Mouse (Mus musculus): Measurements from ENCODE around the gene Akr7a5. TPM values are rescaled to one million over a fixed set of nuclear protein-coding genes. Genes with fewer than 3 reads are reported as not detected.

The Akr7a5 gene
- total RNA-seq (2023; ENCODE audit: inconsistent age) = 23.2 to 30.1 TPM (median 24.2 TPM) in 4 replicates

DNA sequence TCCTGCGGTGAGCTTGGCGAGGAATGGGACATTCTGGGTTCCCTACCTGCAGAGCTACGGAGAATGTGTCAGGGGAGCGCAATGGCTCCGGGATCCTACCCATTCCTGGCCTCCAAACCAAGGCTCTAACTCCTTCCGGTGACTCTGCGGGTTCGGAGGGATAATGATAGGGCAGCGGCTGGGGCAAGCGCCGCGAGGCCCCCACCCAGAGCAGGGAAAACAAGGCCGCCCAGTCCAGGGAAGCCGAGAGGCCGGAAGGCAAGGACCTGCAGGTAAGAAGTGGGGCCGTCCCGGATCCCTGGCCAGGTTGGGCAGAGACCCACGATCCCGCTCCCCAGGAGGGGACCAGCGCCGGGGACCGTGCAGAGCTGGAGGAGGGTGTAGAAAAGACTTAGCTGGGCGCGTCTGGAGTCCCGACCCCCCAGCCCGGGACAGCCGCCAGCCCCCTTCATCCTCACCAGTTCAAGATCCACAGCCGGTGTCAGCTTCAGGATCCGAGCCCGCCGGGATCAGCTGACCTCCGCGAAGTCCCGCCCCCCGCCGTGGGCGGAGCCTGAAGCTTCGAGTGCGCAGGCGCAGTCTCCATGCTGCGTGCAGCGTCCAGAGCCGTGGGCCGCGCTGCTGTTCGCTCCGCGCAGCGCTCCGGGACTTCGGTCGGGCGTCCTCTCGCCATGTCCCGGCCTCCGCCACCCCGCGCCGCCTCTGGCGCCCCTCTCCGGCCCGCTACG lies at the start of gene Akr7a5, which contains the start of gene Pqlc2:
Gene Akr7a5, plus strand, starts transcription at position 574 of the 728 bp plus-strand sequence.
Gene Pqlc2, minus strand, starts transcription at position 538 of the 728 bp plus-strand sequence.

DNA sequence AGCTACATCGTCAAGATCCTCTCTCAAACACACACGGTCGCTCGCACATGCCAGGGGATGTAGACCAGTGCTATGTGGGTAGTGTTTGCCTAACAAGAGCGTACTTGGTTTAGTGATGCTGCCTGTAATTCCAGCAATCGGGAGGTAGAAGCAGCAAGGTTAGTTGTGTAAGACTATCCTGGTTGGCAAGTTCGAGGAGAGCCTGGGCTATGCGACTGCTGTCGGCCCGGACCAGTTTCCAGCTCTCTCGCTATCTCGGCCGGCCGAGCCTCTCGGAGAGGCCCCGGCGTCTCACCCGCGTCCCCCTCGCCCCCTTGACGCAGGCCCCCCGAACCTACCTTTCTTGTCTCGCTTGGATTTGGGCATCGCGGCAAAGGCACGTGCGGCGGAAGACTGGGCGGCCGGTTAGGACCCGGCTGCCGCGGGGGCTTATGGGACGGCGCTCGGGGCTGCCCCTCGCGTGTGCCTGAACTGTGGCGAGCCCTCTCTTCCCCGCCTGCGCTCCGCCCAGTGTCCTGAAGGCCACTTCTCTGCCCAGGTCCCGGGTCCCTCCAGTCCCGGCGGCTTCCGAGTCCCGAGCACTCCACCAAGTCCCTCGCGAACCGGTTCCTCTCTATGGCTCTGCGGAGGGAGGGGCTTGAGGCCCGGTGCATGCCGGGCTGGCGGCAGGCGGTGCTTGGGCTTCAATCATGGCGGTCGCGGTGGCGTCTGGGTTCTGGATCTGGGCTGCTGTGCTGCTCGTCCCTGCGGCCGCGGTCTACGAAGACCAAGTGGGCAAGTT lies 41.6 kb downstream of the Akr7a5 start, which contains the start of the genes Mrto4, Emc1 and Ubr4:
Gene Mrto4, minus strand, starts transcription at position 646 of the 781 bp plus-strand sequence.
Gene Emc1, plus strand, starts transcription at position 657 of the 781 bp plus-strand sequence.
Gene Ubr4, plus strand, starts transcription at position 679 of the 781 bp plus-strand sequence.

Other genes with a start within 250 kb of the Akr7a5 start
- not detected in 4 replicates for gene Htr6, start 235.2 kb upstream of the Akr7a5 start, total RNA-seq (2023; ENCODE audit: inconsistent age)
- gene Nbl1, start 217.8 kb upstream of the Akr7a5 start, total RNA-seq (2023; ENCODE audit: inconsistent age) = 0.57 to 1.2 TPM (median 0.70 TPM) in 4 replicates
- 109 to 130 TPM (median 112 TPM) in 4 replicates for gene Minos1, start 179.6 kb upstream of the Akr7a5 start, total RNA-seq (2023; ENCODE audit: inconsistent age)
- gene Capzb, start 117.8 kb upstream of the Akr7a5 start, total RNA-seq (2023; ENCODE audit: inconsistent age) = 415 to 482 TPM (median 452 TPM) in 4 replicates
- gene Pqlc2, start within 50 bp of the Akr7a5 start, total RNA-seq (2023; ENCODE audit: inconsistent age) = 28.6 to 30.6 TPM (median 29.7 TPM) in 4 replicates
- 101 to 120 TPM (median 110 TPM) in 4 replicates for gene Mrto4, start 41.8 kb downstream of the Akr7a5 start, total RNA-seq (2023; ENCODE audit: inconsistent age)
- 34.9 to 47.7 TPM (median 39.3 TPM) in 4 replicates for gene Emc1, start 41.8 kb downstream of the Akr7a5 start, total RNA-seq (2023; ENCODE audit: inconsistent age)
- gene Ubr4, start 41.9 kb downstream of the Akr7a5 start, total RNA-seq (2023; ENCODE audit: inconsistent age) = 190 to 210 TPM (median 201 TPM) in 4 replicates
- 0.77 to 2.0 TPM (median 1.2 TPM) in 4 replicates for gene Iffo2, start 219.8 kb downstream of the Akr7a5 start, total RNA-seq (2023; ENCODE audit: inconsistent age)